In genomic region chr8:115641936-115642335, GRCm38 (mm10) we compare ENCODE assay signal across 9 mouse cellular contexts.
"Had no signal": no experiment of that assay in that cellular context is flagged by ENCODE, and none has a peak within 500 bp of the region (broad histone marks: within the 10 kb centered on the region; RNA-seq: fewer than 3 reads in every experiment).

No protein-coding gene starts in this region.

- DNase-seq: liver, postnatal 0 days; lung, adult 2 months; lung, postnatal 14 days; lung, postnatal 36 days; right cerebral cortex, postnatal 14 days; spleen, adult 18-20 months; thymus, adult 18-20 months; thymus, postnatal 14 days; thymus, postnatal 36 days had no signal
